Mouse (Mus musculus): ENCODE results near the gene Map3k20. TPM values are rescaled to one million over a fixed set of nuclear protein-coding genes. Genes with fewer than 3 reads are reported as not detected.
A peak's percentile ranks its signal among the peaks of the same experiment; 100 is the strongest.

The Map3k20 gene
- polyA plus RNA-seq (2014; fragmentation: Nextera tagmentation; extraction: Ambion mirVana): 10.1 and 10.6 TPM in 2 replicates

GRCm38 (mm10) chr2:72285256-72285887, at the start of gene Map3k20:
TSS of gene Map3k20 (plus strand) at chr2:72285637.
- H3K27me3 ChIP-seq (ENCODE audit: control insufficient read depth, insufficient read depth, low read length): no peaks in the 10 kb centered on the region
- H3K9me3 ChIP-seq (ENCODE audit: control insufficient read depth, low read length): no peaks in the 10 kb centered on the region
- H3K9ac ChIP-seq (ENCODE audit: low read length): peak within 1 kb of the TSS; percentile 91
- ATAC-seq (ENCODE audit: insufficient number of reproducible peaks, low FRiP score, low TSS enrichment, low read depth) (peak; percentile 67; the same call in 1 of the 2 replicates), DNase-seq (ENCODE audit: low spot score) (peak; percentile 83)
- H3K4me3 ChIP-seq (ENCODE audit: low read depth, low read length): peak within 1 kb of the TSS; percentile 64
- 1% methylated on average over 50 of the region's 50 CpGs for WGBS
- peak within 1 kb of the TSS; percentile 74 for H3K4me2 ChIP-seq (ENCODE audit: low read depth, severe bottlenecking)
- no peaks in the 10 kb centered on the region for H3K36me3 ChIP-seq (ENCODE audit: control insufficient read depth, insufficient read depth, low read length)
- 0 out of 2 replicates have a peak within 1 kb of the TSS, but pooled peaks have one; percentile 14 for H3K27ac ChIP-seq (replicated peaks; ENCODE audit: low read depth, low read length)
- H3K4me1 ChIP-seq (ENCODE audit: control insufficient read depth, insufficient read depth, low read length): no peaks in the 10 kb centered on the region

GRCm38 (mm10) chr2:72238421-72238820, 47.0 kb upstream of the Map3k20 start:
- ATAC-seq (ENCODE audit: insufficient number of reproducible peaks, low FRiP score, low TSS enrichment, low read depth) (no peak), DNase-seq (ENCODE audit: low spot score) (no peak)
- H3K4me1 ChIP-seq (ENCODE audit: control insufficient read depth, insufficient read depth, low read length): peaks cover 3% of the 10 kb centered on the region; the same call in 1 of the 2 replicates
- no peak overlapping the region for H3K4me3 ChIP-seq (ENCODE audit: low read depth, low read length)
- no peak overlapping the region for H3K9ac ChIP-seq (ENCODE audit: low read length)
- H3K9me3 ChIP-seq (ENCODE audit: control insufficient read depth, low read length): no peaks in the 10 kb centered on the region
- no peak overlapping the region for H3K4me2 ChIP-seq (ENCODE audit: low read depth, severe bottlenecking)
- H3K27ac ChIP-seq (replicated peaks; ENCODE audit: low read depth, low read length): no peak overlapping the region
- WGBS: 77% methylated on average over 2 of the region's 2 CpGs
- H3K36me3 ChIP-seq (ENCODE audit: control insufficient read depth, insufficient read depth, low read length): no peaks in the 10 kb centered on the region
- H3K27me3 ChIP-seq (ENCODE audit: control insufficient read depth, insufficient read depth, low read length): no peaks in the 10 kb centered on the region

GRCm38 (mm10) chr2:72238925-72239324, 46.5 kb upstream of the Map3k20 start:
- H3K9me3 ChIP-seq (ENCODE audit: control insufficient read depth, low read length): no peaks in the 10 kb centered on the region
- no peak for DNase-seq (ENCODE audit: low spot score)
- no peak for ATAC-seq (ENCODE audit: insufficient number of reproducible peaks, low FRiP score, low TSS enrichment, low read depth)
- WGBS: 72% methylated on average over 11 of the region's 11 CpGs
- no peak overlapping the region for H3K4me2 ChIP-seq (ENCODE audit: low read depth, severe bottlenecking)
- H3K27me3 ChIP-seq (ENCODE audit: control insufficient read depth, insufficient read depth, low read length): no peaks in the 10 kb centered on the region
- peaks cover 3% of the 10 kb centered on the region; the same call in 1 of the 2 replicates for H3K4me1 ChIP-seq (ENCODE audit: control insufficient read depth, insufficient read depth, low read length)
- H3K27ac ChIP-seq (replicated peaks; ENCODE audit: low read depth, low read length): no peak overlapping the region
- no peak overlapping the region for H3K9ac ChIP-seq (ENCODE audit: low read length)
- no peaks in the 10 kb centered on the region for H3K36me3 ChIP-seq (ENCODE audit: control insufficient read depth, insufficient read depth, low read length)
- H3K4me3 ChIP-seq (ENCODE audit: low read depth, low read length): no peak overlapping the region

GRCm38 (mm10) chr2:72239456-72239855, 46.0 kb upstream of the Map3k20 start:
- H3K9me3 ChIP-seq (ENCODE audit: control insufficient read depth, low read length): no peaks in the 10 kb centered on the region
- ATAC-seq (ENCODE audit: insufficient number of reproducible peaks, low FRiP score, low TSS enrichment, low read depth) (no peak), DNase-seq (ENCODE audit: low spot score) (no peak)
- H3K27me3 ChIP-seq (ENCODE audit: control insufficient read depth, insufficient read depth, low read length): no peaks in the 10 kb centered on the region
- WGBS: 70% methylated on average over 8 of the region's 8 CpGs
- H3K9ac ChIP-seq (ENCODE audit: low read length): no peak overlapping the region
- H3K4me2 ChIP-seq (ENCODE audit: low read depth, severe bottlenecking): no peak overlapping the region
- H3K27ac ChIP-seq (replicated peaks; ENCODE audit: low read depth, low read length): no peak overlapping the region
- peaks cover 3% of the 10 kb centered on the region; the same call in 1 of the 2 replicates for H3K4me1 ChIP-seq (ENCODE audit: control insufficient read depth, insufficient read depth, low read length)
- H3K4me3 ChIP-seq (ENCODE audit: low read depth, low read length): no peak overlapping the region
- no peaks in the 10 kb centered on the region for H3K36me3 ChIP-seq (ENCODE audit: control insufficient read depth, insufficient read depth, low read length)

GRCm38 (mm10) chr2:72239993-72240392, 45.4 kb upstream of the Map3k20 start:
- Histone ChIP-seq H3K27ac (replicated peaks; ENCODE audit: low read depth, low read length) (no peak overlapping the region), H3K9ac (ENCODE audit: low read length) (no peak overlapping the region), H3K4me2 (ENCODE audit: low read depth, severe bottlenecking) (no peak overlapping the region), H3K4me1 (ENCODE audit: control insufficient read depth, insufficient read depth, low read length) (peaks cover 3% of the 10 kb centered on the region; the same call in 1 of the 2 replicates), H3K27me3 (ENCODE audit: control insufficient read depth, insufficient read depth, low read length) (no peaks in the 10 kb centered on the region), H3K36me3 (ENCODE audit: control insufficient read depth, insufficient read depth, low read length) (no peaks in the 10 kb centered on the region), H3K4me3 (ENCODE audit: low read depth, low read length) (no peak overlapping the region), H3K9me3 (ENCODE audit: control insufficient read depth, low read length) (no peaks in the 10 kb centered on the region)
- 62% methylated on average over 7 of the region's 7 CpGs for WGBS
- DNase-seq (ENCODE audit: low spot score) (no peak), ATAC-seq (ENCODE audit: insufficient number of reproducible peaks, low FRiP score, low TSS enrichment, low read depth) (no peak)

GRCm38 (mm10) chr2:72240691-72241090, 44.7 kb upstream of the Map3k20 start:
- peaks cover 3% of the 10 kb centered on the region; the same call in 1 of the 2 replicates for H3K4me1 ChIP-seq (ENCODE audit: control insufficient read depth, insufficient read depth, low read length)
- H3K4me2 ChIP-seq (ENCODE audit: low read depth, severe bottlenecking): no peak overlapping the region
- no peaks in the 10 kb centered on the region for H3K9me3 ChIP-seq (ENCODE audit: control insufficient read depth, low read length)
- WGBS: 86% methylated on average over 7 of the region's 7 CpGs
- no peak for DNase-seq (ENCODE audit: low spot score)
- no peak overlapping the region for H3K9ac ChIP-seq (ENCODE audit: low read length)
- H3K4me3 ChIP-seq (ENCODE audit: low read depth, low read length): no peak overlapping the region
- H3K27me3 ChIP-seq (ENCODE audit: control insufficient read depth, insufficient read depth, low read length): no peaks in the 10 kb centered on the region
- H3K36me3 ChIP-seq (ENCODE audit: control insufficient read depth, insufficient read depth, low read length): no peaks in the 10 kb centered on the region
- no peak overlapping the region for H3K27ac ChIP-seq (replicated peaks; ENCODE audit: low read depth, low read length)
- ATAC-seq (ENCODE audit: insufficient number of reproducible peaks, low FRiP score, low TSS enrichment, low read depth): no peak

- H3K4me1 ChIP-seq (ENCODE audit: control insufficient read depth, insufficient read depth, low read length): peaks cover 3% of the 10 kb centered on the region; the same call in 1 of the 2 replicates
- WGBS: 51% methylated on average over 14 of the region's 14 CpGs
- H3K9ac ChIP-seq (ENCODE audit: low read length): no peak overlapping the region
- no peak overlapping the region for H3K4me2 ChIP-seq (ENCODE audit: low read depth, severe bottlenecking)
- ATAC-seq (ENCODE audit: insufficient number of reproducible peaks, low FRiP score, low TSS enrichment, low read depth) (no peak), DNase-seq (ENCODE audit: low spot score) (no peak)
- H3K4me3 ChIP-seq (ENCODE audit: low read depth, low read length): no peak overlapping the region
- no peaks in the 10 kb centered on the region for H3K36me3 ChIP-seq (ENCODE audit: control insufficient read depth, insufficient read depth, low read length)
- H3K9me3 ChIP-seq (ENCODE audit: control insufficient read depth, low read length): no peaks in the 10 kb centered on the region
- H3K27ac ChIP-seq (replicated peaks; ENCODE audit: low read depth, low read length): no peak overlapping the region
- no peaks in the 10 kb centered on the region for H3K27me3 ChIP-seq (ENCODE audit: control insufficient read depth, insufficient read depth, low read length)
These were observed 43.5 kb upstream of the Map3k20 start for GRCm38 (mm10) chr2:72241714-72242472.

GRCm38 (mm10) chr2:72242910-72243675, 42.3 kb upstream of the Map3k20 start:
- Histone ChIP-seq H3K4me3 (ENCODE audit: low read depth, low read length) (no peak overlapping the region), H3K9ac (ENCODE audit: low read length) (no peak overlapping the region), H3K4me2 (ENCODE audit: low read depth, severe bottlenecking) (no peak overlapping the region), H3K27me3 (ENCODE audit: control insufficient read depth, insufficient read depth, low read length) (no peaks in the 10 kb centered on the region), H3K9me3 (ENCODE audit: control insufficient read depth, low read length) (no peaks in the 10 kb centered on the region), H3K4me1 (ENCODE audit: control insufficient read depth, insufficient read depth, low read length) (peaks cover 3% of the 10 kb centered on the region; the same call in 1 of the 2 replicates), H3K27ac (replicated peaks; ENCODE audit: low read depth, low read length) (no peak overlapping the region), H3K36me3 (ENCODE audit: control insufficient read depth, insufficient read depth, low read length) (no peaks in the 10 kb centered on the region; the same call in 1 of the 2 replicates)
- DNase-seq (ENCODE audit: low spot score): no peak
- 57% methylated on average over 12 of the region's 12 CpGs for WGBS
- no peak for ATAC-seq (ENCODE audit: insufficient number of reproducible peaks, low FRiP score, low TSS enrichment, low read depth)

Measured in limb, embryonic 11.5 days (tissue).